Mouse (Mus musculus) right cerebral cortex, adult 18-20 months (tissue): ENCODE data around the gene B3galnt1.
A peak's percentile ranks its signal among the peaks of the same experiment; 100 is the strongest.

Experiments used
- DNase-seq: peaks from one replicate; pipeline ENCODE4 v3.0.0; 2022; ENCODE audit warnings: mixed read lengths

Gene B3galnt1

GRCm38 (mm10) chr3:69563406-69563805, 35.4 kb downstream of the B3galnt1 start:
- no peak for DNase-seq

GRCm38 (mm10) chr3:69561686-69562085, 37.1 kb downstream of the B3galnt1 start:
- no peak for DNase-seq

- DNase-seq, result peak; percentile 32
These were observed 38.8 kb downstream of the B3galnt1 start for GRCm38 (mm10) chr3:69559975-69560330.

- no peak for DNase-seq
These were observed 39.3 kb downstream of the B3galnt1 start for GRCm38 (mm10) chr3:69559316-69559974.

GRCm38 (mm10) chr3:69556092-69556778, 42.5 kb downstream of the B3galnt1 start:
- no peak for DNase-seq

- DNase-seq, result no peak
These were observed 43.2 kb downstream of the B3galnt1 start for GRCm38 (mm10) chr3:69555511-69555910.

GRCm38 (mm10) chr3:69549602-69550001, 49.2 kb downstream of the B3galnt1 start:
- no peak for DNase-seq

GRCm38 (mm10) chr3:69548704-69549455, 49.9 kb downstream of the B3galnt1 start:
- no peak for DNase-seq

- DNase-seq, result no peak
These were observed 53.7 kb downstream of the B3galnt1 start for GRCm38 (mm10) chr3:69545017-69545416.

GRCm38 (mm10) chr3:69543730-69544129, 55.0 kb downstream of the B3galnt1 start:
- DNase-seq, result no peak

GRCm38 (mm10) chr3:69542962-69543361, 55.8 kb downstream of the B3galnt1 start:
- peak; percentile 69 for DNase-seq

GRCm38 (mm10) chr3:69535941-69536647, 62.7 kb downstream of the B3galnt1 start:
- no peak for DNase-seq

GRCm38 (mm10) chr3:69535486-69535885, 63.3 kb downstream of the B3galnt1 start:
- DNase-seq, result no peak

GRCm38 (mm10) chr3:69532687-69533086, 66.1 kb downstream of the B3galnt1 start:
- DNase-seq, result no peak

GRCm38 (mm10) chr3:69531511-69531910, 67.2 kb downstream of the B3galnt1 start:
- no peak for DNase-seq

- DNase-seq, result peak; percentile 24
These were observed 69.2 kb downstream of the B3galnt1 start for GRCm38 (mm10) chr3:69529576-69529975.

GRCm38 (mm10) chr3:69527384-69527783, 71.4 kb downstream of the B3galnt1 start:
- no peak for DNase-seq

GRCm38 (mm10) chr3:69525072-69525529, 73.7 kb downstream of the B3galnt1 start:
- DNase-seq, result no peak

GRCm38 (mm10) chr3:69524356-69525071, 74.2 kb downstream of the B3galnt1 start:
- no peak for DNase-seq
